Mouse (Mus musculus) 3134 (cell line): ENCODE data around the gene Rai14.

Experiments used
- DNase-seq: peaks from one replicate; pipeline ENCODE4 v3.0.0-alpha.2; 2011; ENCODE audit warnings: low spot score; ENCODE audit not compliant: insufficient read length; ENCODE audit errors: extremely low read depth

Gene Rai14

DNA sequence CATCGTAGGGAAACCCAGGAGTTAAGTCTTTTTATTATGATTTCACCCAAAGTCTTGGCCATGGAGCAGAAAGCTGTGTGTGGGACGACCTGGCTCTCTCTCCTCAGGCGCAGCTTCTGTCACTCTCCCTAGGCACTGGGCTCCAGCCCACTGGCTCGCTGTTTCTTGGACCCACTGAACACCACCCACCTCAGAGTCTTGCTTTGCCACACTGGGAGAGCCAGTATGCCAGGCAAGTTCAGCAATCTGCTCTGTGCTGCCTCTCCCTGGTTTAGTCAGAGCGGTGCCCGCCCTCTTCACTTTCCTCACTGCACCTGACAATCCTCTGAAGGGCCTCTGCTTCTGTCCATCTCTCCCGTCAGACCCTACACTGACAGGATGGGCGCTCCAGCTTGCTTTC, 93.2 kb downstream of the Rai14 start:
- DNase-seq, result no peak

DNA sequence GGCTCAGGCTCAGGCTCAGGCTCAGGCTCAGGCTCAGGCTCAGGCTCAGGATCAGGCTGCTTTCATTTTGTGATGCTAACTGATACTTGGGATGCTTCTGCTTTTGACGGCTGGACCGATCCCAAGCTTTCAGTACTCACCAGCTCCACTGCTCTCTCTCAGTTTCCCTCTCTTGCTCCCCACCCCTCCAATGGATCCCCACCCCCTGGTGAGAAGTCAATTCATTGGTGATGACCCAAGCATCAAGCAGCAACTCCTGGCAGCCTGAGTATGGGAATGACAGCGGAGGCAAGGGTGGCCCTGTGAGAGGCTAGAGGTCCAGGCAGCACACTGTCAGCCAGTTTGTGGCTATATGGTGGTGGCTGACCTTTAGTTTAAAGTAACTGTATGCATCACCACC, 94.7 kb downstream of the Rai14 start:
- no peak for DNase-seq

DNA sequence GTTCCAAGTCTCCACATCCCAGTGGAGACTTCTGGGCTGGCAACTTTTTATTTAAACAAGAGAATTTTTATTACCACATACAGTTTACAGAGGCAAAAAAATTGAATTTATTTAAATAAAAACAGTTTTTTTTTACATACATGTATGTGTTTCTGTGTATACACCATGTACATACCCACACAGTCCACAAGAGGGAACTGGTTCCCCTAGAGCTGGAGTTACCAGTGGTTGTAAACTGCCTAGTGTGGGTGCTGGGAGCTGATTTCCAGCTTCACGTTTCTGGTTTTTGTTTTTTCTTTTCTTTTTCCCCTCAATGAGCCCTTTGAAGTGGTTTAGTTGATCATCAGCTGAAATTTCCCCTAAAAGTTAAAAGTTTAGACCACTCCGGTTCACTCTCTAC, 96.1 kb downstream of the Rai14 start:
- no peak for DNase-seq

DNA sequence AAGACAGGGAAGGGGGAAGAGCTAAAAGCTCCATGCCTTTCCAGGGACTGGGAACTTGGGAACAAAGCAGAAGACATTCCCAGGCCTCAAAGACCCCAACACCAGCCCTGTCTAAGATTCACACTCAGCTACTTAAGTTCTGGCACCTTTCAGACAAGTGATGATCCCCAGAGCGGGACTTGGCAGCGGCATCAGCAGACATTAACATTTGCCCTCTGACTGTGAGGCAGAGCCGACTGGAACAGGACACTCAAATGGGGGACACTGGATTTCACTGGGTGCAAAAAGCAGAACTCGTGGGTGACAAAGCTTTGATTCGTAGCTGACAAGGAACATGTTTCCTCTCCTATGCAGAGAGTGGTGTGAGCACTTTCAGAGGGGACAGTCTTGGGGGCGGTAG, 98.4 kb downstream of the Rai14 start:
- no peak for DNase-seq

DNA sequence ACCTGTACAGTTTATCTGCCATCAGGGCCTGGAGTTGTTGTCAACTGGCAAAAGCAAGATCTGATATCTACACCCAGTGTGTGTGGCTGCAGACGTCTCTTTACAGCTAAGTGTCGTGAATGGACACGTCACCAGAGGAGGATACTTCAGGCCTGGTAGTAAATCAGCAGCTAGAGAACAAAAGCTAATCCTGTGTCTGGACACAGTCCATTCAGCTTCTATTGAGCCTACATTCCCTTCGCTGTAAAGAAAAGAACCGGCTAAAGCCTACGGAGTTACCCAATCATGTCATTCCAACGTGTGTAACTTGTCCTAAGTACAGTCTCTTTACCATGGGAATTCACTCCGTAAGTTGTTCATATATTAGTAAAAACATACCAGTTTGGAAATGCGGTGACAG, 103.4 kb downstream of the Rai14 start:
- no peak for DNase-seq

DNA sequence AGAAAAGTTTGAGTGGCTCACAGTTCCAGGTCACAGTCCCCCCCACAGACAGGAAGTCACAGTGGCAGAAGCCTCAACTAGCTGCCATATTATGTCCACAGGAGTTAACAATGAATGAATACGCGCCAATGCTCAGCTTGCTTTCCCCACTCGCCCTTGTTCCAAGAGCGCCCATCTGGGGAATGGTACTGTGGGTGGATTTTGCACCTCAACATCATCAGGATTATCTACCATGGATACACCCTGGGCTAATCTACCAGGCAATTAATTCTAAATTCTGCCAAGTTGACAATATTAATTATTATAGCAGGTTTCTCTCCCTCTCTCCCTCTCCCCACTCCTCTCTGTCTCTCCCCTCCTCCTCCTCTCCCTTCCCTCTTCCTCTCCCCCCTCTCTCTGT, 105.3 kb downstream of the Rai14 start:
- no peak for DNase-seq

DNA sequence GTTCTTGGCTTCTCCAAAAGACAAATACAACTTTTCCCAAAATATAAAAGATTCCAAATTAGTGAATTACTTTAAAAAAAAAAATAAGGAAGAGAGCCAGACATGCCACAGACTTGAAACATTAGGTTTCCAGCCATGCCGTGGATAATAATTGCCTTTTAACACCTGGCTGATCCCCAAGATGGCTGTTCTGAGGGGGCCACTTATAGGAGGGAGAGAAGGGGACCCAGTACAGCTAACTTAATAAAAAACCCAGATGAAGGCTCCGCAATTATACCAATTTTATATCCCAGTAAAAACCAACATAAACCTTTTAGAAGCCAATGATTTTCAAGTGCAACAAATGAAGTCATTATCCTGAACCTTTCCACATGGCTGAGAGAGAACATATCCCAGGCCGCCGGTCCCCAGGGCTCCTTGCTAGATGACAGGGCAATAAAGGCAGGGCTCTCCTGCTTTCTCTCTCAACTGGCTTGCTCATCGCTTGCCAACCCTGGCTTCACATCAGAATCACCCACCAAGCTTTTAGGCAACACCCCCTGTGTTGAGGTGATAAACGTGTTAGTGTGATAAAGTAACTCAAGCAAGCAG, 105.8 kb downstream of the Rai14 start:
- no peak for DNase-seq

DNA sequence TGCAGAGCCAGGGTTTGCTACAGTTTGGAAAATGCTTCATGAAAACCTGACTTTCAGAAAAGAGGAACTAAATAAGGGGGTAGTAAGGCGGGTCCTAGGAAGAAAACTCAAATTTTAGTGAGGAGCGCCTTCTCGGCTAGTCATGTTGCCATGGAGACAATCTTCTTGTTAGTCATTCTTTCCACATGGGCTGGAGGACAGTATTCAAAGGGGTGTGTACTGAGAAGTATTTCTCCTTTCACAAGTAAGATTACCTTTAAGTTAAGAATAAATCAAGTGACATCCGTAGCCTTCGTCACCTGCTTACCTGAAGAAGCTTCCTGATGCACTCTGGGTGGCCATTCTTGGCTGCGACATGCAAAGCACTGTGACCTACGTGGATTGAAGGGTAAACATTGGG, 115.0 kb downstream of the Rai14 start:
- DNase-seq, result no peak

DNA sequence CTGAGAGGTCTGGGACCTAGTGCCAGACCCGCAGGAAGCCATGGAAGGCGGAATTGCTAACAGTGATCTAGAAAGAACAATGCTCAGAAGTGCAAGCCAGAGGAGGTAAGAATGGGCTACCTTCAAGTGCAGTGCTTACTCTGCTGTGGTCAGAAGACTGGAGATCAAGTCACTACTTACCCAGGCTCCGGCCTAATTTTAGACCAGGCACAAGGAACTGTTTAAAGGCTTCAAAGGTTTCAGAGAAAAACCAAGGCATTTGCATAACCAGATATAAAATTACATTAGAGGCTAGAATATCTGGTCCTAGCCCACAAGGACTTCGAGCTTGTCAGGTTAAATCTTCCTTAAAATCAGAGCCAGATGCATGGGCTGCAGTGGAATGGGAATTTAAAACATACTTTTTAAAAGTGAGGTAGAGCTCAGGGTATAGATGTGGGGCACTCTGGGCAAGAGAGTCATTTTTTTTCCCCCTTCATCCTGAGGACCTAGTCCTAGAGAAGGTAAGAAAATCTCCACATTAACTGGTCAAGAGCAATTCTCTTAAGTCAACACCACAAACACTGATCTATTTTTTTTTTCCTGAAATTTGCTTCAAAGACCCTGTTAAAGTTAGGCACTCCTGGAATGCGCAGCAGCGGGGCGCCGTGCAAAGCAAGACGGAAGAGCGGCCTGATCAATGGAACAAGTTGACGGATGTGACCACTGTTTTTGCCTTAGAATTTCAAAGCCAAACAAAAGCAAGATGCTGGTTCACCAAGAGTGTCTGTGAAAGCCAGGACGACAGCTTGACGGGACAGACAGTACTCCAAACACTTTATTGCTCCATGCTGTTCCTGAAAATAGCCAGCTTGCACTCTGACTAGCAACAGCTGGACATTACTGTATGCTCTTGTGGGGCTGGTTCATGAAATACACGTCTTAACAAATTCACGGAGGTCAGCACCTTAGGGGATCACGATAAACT, 115.9 kb downstream of the Rai14 start:
- no peak for DNase-seq

DNA sequence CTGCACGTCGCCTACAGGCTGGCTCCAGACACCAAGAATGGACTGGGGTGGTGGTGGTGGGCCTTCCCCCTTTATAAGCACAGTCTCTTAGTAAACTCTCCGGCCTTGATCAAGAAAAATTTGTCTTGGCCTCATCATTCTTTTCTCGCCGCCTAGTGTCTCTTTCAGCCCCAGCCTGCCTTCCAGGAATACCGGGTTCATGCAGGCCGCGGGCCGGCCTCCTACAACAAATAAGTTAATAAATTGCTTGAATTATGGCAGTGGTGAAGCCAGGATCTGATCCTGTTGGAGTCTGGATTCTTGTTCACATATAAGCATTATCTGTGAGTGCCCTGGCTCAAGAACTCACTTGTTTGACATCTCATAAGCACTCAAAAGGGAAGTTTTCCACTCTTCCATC, 117.6 kb downstream of the Rai14 start:
- DNase-seq, result no peak

DNA sequence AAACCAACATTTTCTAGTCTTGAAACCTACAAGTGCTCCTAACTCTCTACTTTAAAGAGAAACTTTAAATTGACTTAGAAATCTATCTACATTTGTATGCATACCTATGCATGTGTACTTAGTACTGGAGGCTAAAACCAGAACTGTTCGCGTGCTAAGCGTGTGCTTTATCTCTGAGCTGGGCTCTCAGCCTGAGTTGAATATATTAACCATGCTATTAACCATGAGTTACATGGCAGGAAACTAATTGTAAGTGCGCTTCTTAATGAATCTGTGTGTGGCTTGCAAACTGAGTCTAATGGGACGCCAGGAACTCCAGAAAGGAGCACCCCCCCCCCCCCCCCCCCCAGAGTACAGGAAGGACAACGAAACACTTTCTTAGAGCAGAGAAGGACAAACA, 119.0 kb downstream of the Rai14 start:
- DNase-seq, result no peak

DNA sequence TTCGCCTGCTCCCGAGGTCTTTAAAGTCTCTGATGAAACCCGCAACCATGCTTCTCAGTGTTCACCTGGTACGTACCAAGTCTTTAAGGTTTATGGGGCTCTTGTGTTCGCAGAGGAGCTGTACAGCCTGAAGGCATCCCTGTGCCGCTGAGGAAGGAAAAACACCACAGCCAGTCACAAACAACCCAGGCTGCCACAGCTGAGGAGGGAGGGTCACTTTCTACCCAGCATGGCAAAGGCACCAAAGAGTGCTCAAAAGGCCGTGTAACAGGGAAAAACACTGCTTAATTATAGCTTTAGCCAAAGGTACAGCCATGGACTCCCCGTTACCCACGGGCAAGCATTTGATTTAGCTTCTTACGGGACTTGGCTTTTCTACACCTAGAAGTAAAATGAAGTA, 119.5 kb downstream of the Rai14 start:
- no peak for DNase-seq

DNA sequence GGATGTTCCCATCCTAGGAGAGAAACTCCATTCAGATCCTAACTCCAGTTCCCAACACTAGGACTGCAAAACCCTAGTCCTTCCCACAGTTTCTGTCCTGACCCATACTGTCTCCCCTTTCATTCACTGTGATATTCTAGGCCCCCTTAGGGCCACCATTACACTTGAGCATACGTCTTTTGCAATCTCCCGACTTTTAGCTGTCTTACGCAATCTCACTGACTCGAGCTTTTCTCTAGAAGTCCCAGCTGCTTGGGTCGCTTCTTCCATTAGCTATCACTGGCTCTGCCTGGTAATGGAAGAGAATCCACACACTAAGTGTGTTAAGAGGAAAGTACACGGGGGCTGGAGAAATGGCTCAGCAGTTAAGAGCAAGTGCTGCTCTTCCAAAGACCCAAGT, 121.3 kb downstream of the Rai14 start:
- DNase-seq, result no peak

DNA sequence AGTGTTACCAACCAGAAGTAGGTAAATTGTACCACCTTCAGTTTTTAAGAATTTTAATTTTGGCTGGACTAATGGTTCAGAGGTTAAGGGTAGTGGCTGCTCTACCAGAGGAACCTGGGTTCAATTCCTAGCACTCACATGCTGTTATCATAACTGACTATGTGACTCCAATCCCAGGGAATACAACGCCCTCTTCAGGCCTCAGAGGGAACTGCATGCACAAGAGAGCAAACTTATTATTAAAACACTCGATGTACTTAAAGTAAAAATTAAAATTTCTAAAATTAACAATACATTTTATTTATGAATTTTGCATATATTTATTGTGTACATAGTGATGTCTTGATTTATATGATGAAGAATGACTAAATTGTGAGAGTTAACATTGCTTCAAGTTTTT, 127.9 kb downstream of the Rai14 start:
- DNase-seq, result no peak

DNA sequence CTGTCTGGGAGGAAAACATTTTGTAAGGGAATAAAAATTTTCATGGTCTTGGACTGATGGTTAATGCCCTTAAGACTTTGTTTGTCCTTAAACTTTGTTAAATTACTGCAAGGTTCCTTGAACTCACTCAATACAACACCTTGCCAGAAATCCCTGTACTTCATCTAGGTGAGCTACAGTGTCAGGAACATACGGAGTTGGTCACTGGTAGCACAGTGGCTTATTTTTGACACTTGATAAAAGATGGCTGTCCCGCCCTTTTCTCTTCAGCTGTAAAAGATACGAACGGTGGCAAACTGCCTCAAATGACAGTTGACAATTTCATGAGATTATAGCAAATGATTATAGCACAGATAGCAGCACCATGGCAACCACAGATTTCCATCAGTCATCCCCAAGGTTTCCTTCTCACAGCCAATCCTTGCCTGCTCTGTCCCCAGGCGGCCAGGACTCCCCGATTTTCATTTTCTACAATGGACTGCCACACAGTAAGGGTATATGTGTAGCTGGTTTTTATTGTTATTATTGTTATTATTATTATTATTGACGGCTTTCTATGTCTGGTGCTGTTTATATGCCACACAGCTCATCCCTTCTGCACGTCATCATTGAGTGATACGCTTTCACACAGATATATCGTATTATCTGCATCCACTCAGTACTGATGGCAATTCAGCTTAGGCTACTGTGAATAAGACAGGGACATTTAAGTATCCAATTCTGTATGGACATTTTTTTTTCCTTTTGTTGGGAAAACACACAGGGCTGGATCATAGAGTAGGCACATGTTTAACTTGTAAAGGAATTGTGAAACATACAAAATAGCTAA, 129.9 kb downstream of the Rai14 start:
- no peak for DNase-seq

DNA sequence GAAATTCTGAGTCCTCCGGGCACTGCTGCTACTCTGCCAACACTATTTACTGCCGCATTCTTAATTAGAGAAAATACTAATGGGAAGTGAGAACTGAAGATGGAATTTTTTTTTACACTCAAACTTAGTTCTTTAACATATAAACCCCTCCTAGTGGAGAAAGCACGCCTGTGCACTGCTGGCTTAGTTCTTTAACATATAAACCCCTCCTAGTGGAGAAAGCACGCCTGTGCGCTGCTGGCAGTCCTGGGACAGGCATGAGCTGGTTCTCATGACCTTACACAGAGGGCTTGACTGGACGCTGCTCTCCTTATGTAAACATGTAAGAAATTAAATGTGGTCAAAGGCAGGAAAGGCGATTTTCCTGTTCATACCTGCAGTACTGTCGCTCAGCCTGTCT, 131.0 kb downstream of the Rai14 start:
- DNase-seq, result peak; percentile 24

DNA sequence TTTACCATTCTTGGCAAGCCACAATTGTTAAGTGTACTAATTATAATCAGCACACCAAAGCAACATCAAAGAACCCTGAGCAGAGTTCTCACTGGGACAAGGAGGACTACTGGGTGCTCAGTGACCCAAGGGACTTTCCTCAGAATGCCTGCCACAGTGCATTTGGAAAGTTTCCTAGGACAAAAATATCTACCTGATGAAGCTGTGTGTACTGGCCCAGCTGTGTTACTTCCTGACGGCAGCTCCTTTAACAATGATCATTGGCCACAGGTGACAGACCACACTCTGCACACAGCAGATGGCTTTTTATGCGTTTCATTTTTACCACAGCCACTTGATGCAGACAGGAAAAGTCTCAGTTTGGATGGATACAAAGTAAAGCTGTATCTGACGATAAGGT, 135.3 kb downstream of the Rai14 start:
- no peak for DNase-seq

DNA sequence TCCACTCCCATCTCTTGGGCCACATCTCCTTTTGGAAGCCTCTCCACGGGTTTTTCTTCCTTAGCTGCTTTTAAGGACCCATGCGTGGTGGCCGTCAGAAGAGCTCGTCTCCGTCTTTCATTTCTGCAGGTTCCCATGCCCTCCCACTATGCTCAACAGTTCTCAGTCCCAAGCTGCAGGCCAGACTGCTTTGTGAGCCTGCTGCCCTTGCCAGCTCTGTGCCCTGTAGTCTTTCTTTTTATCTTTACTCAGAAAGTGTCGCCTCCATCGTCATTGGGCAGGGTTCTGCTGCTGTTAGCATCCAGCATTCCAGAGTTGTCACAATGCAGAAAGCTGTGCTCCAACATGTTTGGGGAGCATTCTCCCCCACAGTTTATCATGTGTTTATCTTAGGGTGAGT, 147.9 kb downstream of the Rai14 start:
- no peak for DNase-seq

DNA sequence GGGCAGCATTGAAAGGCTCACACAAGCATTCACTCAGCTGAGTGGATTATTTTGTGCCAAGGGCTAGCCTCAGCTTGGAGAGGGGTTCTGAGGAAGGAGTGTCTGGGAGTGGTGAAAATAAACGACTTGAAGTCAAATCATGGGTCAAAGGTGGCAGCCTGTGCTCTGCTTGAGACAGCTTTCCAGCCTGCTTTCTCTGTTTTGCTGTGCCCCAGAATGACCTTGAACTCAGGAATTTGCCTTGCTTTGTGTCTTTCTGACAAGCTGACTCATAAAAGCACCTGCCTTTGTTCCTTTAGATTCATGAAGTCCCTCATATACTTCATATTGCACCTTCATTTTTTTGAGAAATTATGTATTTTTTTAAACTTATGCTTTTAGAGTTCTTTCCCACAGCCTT, 150.2 kb downstream of the Rai14 start:
- DNase-seq, result no peak

DNA sequence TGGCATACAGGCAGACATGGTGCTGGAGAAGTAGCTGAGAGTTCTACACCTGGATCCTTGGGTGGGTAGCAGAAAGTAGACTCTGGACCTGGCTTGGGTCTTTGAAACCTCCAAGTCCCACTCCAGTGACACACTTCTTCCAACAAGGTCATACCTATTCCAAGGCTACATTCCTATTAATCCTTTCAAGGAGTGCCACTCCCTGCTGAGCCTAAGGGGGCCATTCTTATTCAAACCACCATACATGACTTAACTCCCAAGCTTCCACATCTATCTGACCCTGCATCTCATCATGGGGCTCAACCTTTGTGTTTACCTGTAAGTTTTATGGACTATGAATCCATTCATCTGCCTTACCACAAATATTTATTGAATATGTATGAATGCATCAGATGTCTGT, 152.1 kb downstream of the Rai14 start:
- DNase-seq, result no peak

DNA sequence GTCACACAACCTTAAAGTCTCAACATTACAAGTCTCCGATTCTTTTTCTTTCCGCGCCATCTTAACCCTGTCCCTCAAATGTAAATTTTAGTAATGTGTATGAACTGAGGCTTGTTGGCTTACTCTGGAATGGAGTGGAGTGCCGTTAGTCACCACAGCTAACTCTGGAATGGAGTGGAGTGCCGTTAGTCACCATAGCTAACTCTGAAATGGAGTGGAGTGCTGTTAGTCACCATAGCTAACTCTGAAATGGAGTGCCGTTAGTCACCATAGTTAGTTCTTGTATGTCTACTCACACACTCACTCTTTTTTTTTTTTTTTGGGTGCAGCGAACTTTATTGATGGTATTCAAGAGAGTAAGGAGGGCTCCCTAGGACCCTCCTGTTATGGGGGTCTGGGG, 154.4 kb downstream of the Rai14 start:
- DNase-seq, result no peak

DNA sequence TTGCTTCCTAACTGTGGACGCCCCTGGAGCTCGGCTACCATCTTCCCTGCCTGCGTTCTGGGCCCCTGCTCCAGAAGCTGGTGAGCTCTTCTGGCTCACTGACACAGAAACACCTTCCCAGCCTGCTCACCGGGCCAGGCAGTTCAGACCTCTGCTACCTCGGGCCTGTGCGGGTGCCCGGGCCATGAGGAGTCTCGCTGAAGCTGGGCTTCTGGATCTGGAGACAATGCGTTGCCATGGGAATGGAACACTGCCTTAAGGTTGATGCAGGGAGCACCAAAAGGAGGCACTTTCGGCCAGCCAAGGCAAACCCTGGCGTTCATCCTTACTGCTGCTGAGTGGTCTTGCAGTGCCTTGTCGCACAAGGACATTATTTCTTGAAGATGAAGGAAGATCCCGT, 156.0 kb downstream of the Rai14 start, which contains the start of gene Ttc23l:
Ttc23l (minus strand) TSS at position 204 of the 400 bp plus-strand sequence.
- no peak for DNase-seq
